Mouse (Mus musculus): ENCODE measurements around the gene AL731706.2.
"Not testable (repeated sequence)": the region's sequence is repeated elsewhere in the genome, so short reads cannot be mapped to it uniquely, and the experiment has no call there.

Gene AL731706.2

DNA sequence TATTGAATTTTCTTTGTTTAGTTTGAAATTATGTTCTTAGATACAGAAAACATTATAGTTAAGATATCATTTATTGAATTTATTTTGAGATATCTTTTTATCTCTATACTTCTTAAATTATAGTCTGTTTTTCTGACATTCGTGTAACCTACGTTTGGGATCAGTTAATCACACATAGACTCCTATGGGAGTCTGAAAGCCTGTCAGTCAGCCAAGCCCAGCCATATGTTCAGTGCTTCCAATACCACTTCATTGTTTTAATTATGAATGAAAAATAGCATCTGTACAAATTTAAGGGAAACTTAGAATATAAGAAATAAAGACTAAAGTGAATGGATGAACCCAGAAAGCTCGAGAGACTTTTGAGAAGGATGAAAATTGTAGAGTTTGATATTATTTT, 23.1 kb upstream of the AL731706.2 start:
- H3K4me3 ChIP-seq (replicated peaks; ENCODE audit: low read length): no peak overlapping the region
- TF ChIP-seq NANOG (IDR thresholded peaks at IDR 0.05; ENCODE audit: borderline replicate concordance, low read length) (no peak), CTCF (conservative IDR thresholded peaks at IDR 0.05; ENCODE audit: low read length) (no peak), POU5F1 (IDR thresholded peaks at IDR 0.05; ENCODE audit: borderline replicate concordance, low read length) (no peak)
- H3K9me3 ChIP-seq (ENCODE audit: low read length): no peaks in the 10 kb centered on the region

DNA sequence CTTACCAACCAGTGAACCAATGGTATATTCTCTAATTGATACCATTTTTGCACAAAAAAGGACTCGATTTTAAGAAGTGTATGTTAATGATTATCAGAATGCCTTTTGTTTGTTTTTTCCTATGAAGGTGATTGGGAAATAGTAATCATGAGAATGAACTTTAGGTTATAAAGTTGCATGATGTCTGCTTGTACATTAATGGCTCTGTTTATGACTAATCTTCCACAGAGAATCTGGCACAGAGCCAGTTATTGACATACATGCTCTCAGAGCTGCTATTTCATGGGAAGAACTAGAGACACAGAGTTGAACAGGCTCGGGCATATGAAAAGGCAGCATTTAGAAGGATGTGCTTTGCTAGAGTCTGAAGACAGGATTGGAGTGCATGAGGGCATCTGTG, 10.7 kb upstream of the AL731706.2 start:
- Histone ChIP-seq H3K4me1 (replicated peaks; ENCODE audit: low read depth, low read length) (peaks cover 7% of the 10 kb centered on the region), H3K9me3 (ENCODE audit: low read length) (no peaks in the 10 kb centered on the region), H3K4me3 (replicated peaks; ENCODE audit: low read length) (no peak overlapping the region), H3K27me3 (ENCODE audit: insufficient read depth, low read length) (no peaks in the 10 kb centered on the region), H3K36me3 (ENCODE audit: insufficient read depth, low read length) (no peaks in the 10 kb centered on the region)
- TF ChIP-seq POU5F1 (IDR thresholded peaks at IDR 0.05; ENCODE audit: borderline replicate concordance, low read length): no peak
- no peak for TF ChIP-seq NANOG (IDR thresholded peaks at IDR 0.05; ENCODE audit: borderline replicate concordance, low read length)
- no peak for TF ChIP-seq CTCF (conservative IDR thresholded peaks at IDR 0.05; ENCODE audit: low read length)

More for the DNA sequence above, 23.1 kb upstream of the AL731706.2 start:
- Histone ChIP-seq H3K36me3 (ENCODE audit: insufficient read depth, low read length) (no peaks in the 10 kb centered on the region; the same call in 1 of the 2 replicates), H3K4me1 (replicated peaks; ENCODE audit: low read depth, low read length) (no peaks in the 10 kb centered on the region), H3K27me3 (ENCODE audit: insufficient read depth, low read length) (no peaks in the 10 kb centered on the region)

DNA sequence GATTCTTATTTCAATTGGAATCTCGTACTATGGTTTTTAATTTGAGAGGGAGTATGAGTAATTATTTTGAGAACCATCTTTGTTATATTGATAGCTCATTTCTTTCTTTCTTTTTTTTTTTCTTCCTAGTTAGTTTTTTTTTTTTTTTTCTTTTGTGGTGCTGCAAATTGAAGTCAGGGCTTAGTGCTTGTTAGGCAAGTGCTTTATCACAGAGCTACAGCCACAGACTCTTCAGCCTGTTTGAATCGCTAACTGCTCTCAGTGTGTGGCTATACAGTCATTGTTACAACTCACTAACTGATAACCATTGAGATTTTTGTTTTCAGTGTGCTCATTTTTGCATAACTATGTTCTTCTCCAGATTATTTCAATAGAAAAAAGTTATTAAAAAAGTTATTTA, 9.0 kb upstream of the AL731706.2 start:
- Histone ChIP-seq H3K36me3 (ENCODE audit: insufficient read depth, low read length) (no peaks in the 10 kb centered on the region), H3K9me3 (ENCODE audit: low read length) (no peaks in the 10 kb centered on the region), H3K27me3 (ENCODE audit: insufficient read depth, low read length) (no peaks in the 10 kb centered on the region), H3K4me3 (replicated peaks; ENCODE audit: low read length) (no peak overlapping the region), H3K4me1 (replicated peaks; ENCODE audit: low read depth, low read length) (peaks cover 14% of the 10 kb centered on the region)
- TF ChIP-seq NANOG (IDR thresholded peaks at IDR 0.05; ENCODE audit: borderline replicate concordance, low read length) (no peak), CTCF (conservative IDR thresholded peaks at IDR 0.05; ENCODE audit: low read length) (no peak), POU5F1 (IDR thresholded peaks at IDR 0.05; ENCODE audit: borderline replicate concordance, low read length) (no peak)

DNA sequence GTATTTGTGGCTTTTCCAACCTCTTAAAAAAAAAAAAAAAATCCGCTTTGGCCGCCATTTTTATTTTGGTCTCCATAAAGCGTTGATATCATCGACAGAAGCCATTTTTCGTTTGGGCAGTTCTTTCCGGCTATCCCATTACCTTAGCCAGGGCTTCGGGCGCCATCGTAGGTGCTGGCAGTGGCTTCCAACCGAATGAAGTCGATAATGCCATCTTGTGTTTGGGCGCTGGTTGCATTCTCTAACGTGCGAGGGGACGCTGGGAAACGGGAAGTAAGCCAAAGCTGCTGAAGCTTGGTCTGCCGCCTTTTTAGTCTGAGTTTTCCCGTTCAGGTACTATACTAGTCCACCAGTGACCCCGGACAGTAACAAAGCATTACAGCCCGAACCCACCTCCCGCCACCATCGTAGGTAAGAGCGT, 6.5 kb upstream of the AL731706.2 start:
- Histone ChIP-seq H3K27me3 (ENCODE audit: insufficient read depth, low read length) (no peaks in the 10 kb centered on the region), H3K36me3 (ENCODE audit: insufficient read depth, low read length) (peaks cover 14% of the 10 kb centered on the region; the same call in 1 of the 2 replicates), H3K9me3 (ENCODE audit: low read length) (no peaks in the 10 kb centered on the region), H3K4me3 (replicated peaks; ENCODE audit: low read length) (peak overlapping the region; percentile 89), H3K4me1 (replicated peaks; ENCODE audit: low read depth, low read length) (peaks cover 14% of the 10 kb centered on the region)
- TF ChIP-seq CTCF (conservative IDR thresholded peaks at IDR 0.05; ENCODE audit: low read length) (no peak), POU5F1 (IDR thresholded peaks at IDR 0.05; ENCODE audit: borderline replicate concordance, low read length) (no peak), NANOG (IDR thresholded peaks at IDR 0.05; ENCODE audit: borderline replicate concordance, low read length) (no peak)

DNA sequence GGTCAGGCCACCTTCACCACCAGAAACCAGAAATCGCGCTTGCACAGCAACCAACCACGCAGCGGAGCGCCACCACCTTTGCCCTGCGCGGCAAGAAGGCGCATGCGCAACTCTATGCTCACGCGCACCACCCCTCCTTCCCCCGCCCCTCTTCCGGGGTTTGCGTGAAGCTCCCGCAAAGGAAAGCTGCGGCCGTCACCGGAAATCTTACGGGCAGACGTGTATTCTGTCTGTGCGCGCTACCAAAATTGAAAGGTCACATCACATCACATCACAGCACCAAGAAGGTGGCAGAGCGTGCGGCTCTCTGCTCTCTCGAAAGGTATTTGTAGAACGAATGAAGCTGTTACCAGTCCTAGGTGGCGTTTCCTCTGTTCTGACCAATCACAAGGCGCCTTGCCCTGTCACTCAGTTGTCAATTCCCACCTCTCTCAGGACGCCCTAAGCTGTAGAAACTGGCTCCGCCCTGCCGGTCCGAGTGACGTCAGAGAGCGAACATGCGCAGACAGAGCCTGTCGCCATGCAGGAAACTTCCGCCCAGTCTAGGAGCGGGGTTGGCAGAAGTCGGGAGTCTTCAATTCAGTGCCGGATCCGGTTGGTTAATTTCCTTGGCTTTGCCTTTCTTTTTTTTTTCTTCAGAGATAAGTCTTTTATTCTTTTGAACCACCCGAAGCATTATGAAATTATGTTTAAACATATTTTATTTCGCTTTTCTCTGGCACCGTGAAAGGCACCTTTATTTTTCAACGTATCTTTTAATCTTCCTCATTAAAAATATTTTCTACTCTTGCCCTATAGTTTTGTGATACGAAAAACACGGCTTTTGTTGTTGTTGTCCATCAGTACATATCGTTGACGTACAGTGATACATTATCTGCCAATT, 5.8 kb upstream of the AL731706.2 start, which contains the start of the genes Slx4ip, AL731706.1 and Mkks:
Gene Slx4ip, plus strand, starts transcription at position 151 of the 883 bp plus-strand sequence.
Gene AL731706.1, minus strand, starts transcription at position 322 of the 883 bp plus-strand sequence.
Gene Mkks, minus strand, starts transcription at position 322 of the 883 bp plus-strand sequence.
- Histone ChIP-seq H3K9me3 (ENCODE audit: low read length) (no peaks in the 10 kb centered on the region), H3K4me3 (replicated peaks; ENCODE audit: low read length) (peak within 1 kb of the TSS; percentile 89), H3K27me3 (ENCODE audit: insufficient read depth, low read length) (no peaks in the 10 kb centered on the region), H3K4me1 (replicated peaks; ENCODE audit: low read depth, low read length) (peaks cover 14% of the 10 kb centered on the region), H3K36me3 (ENCODE audit: insufficient read depth, low read length) (peaks cover 18% of the 10 kb centered on the region)
- TF ChIP-seq NANOG (IDR thresholded peaks at IDR 0.05; ENCODE audit: borderline replicate concordance, low read length) (no peak), CTCF (conservative IDR thresholded peaks at IDR 0.05; ENCODE audit: low read length) (no peak), POU5F1 (IDR thresholded peaks at IDR 0.05; ENCODE audit: borderline replicate concordance, low read length) (no peak)

DNA sequence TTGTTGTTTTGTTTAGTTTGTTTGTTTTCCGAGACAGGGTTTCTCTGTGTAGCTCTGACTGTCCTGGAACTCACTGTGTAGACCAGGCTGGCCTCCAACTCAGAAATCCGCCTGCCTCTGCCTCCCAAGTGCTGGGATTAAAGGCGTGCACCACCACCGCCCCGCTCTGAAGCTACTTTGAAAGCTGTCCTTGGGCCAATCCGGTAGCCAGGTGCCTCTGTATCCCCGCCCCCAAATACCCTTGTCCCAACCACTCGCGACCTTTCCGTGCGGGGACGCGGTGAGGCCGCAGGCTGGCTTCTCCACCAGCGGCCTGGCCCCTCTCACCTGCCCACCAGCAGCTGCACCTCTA, 5.2 kb upstream of the AL731706.2 start:
- peaks cover 24% of the 10 kb centered on the region for H3K36me3 ChIP-seq (ENCODE audit: insufficient read depth, low read length)
- H3K4me1 ChIP-seq (replicated peaks; ENCODE audit: low read depth, low read length): peaks cover 14% of the 10 kb centered on the region
- H3K9me3 ChIP-seq (ENCODE audit: low read length); H3K27me3 ChIP-seq (ENCODE audit: insufficient read depth, low read length): not testable (repeated sequence)
- peak overlapping the region; percentile 89 for H3K4me3 ChIP-seq (replicated peaks; ENCODE audit: low read length)

DNA sequence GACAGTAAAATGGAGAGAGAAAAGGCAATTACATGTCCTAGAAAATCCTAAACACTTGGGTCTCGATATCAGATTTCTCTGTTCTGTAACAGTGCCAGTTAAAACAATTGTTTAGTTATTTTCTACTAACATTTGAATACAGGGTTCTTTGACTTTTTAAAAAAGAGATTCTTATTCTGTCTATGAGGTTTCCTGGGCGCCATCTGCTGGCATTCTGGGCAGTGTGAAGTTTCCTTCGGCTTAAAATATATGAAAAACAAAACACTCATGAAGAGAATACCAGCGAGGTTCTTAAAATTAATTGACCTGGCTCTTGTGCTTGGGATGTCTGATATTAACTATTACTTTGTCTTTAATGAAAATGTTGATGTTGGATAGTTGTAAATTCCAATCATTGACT, 1.4 kb upstream of the AL731706.2 start:
- Histone ChIP-seq H3K4me1 (replicated peaks; ENCODE audit: low read depth, low read length) (peaks cover 8% of the 10 kb centered on the region), H3K27me3 (ENCODE audit: insufficient read depth, low read length) (no peaks in the 10 kb centered on the region), H3K9me3 (ENCODE audit: low read length) (no peaks in the 10 kb centered on the region), H3K4me3 (replicated peaks; ENCODE audit: low read length) (no peak overlapping the region), H3K36me3 (ENCODE audit: insufficient read depth, low read length) (peaks cover 55% of the 10 kb centered on the region)
- no peak for TF ChIP-seq POU5F1 (IDR thresholded peaks at IDR 0.05; ENCODE audit: borderline replicate concordance, low read length)
- TF ChIP-seq CTCF (conservative IDR thresholded peaks at IDR 0.05; ENCODE audit: low read length): 0 out of 2 replicates have a peak, but pooled peaks have one; percentile 3

DNA sequence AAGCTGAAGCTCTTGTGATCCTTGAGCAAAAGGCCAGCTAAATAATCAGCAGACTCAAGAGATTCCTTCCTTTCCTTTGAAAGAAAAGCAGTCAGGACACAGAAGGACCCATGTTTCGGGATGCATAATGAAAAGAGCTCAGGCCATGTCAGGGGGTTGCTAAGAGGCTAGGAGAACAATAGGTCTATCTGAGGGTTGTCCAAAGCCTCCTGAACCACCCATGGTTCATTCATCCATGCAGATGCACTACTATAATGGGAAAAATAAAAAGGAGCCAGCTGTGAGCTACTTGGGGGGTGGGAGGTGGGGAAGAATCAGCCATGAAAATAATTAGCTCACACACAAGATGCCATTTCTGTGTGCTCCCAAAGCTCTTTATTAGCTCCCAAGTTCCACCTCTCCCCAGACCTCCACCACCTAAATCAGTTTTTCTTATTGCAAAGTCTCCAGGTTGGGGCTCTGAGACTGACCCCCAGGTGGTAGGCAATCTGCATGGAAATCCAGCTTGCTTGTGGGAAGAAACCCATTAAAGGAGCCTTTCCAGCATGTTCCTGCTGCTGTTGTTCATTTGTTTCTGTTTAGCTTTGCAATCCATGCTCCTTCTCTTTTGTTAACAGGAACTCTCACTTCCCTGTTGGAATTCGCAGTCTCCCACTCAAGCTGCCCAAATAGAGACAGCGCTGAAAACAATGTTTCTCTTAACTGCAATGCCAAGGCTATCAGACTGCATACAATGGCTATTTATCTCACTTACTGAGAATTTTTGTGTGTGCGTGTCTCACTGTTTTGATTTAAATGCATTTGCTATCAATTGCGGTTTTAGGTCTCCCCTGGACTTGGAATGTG, 30.7 kb downstream of the AL731706.2 start:
- TF ChIP-seq NANOG (IDR thresholded peaks at IDR 0.05; ENCODE audit: borderline replicate concordance, low read length) (no peak), CTCF (conservative IDR thresholded peaks at IDR 0.05; ENCODE audit: low read length) (no peak), POU5F1 (IDR thresholded peaks at IDR 0.05; ENCODE audit: borderline replicate concordance, low read length) (no peak)
- Histone ChIP-seq H3K9me3 (ENCODE audit: low read length) (no peaks in the 10 kb centered on the region), H3K4me3 (replicated peaks; ENCODE audit: low read length) (no peak overlapping the region), H3K36me3 (ENCODE audit: insufficient read depth, low read length) (peaks cover 4% of the 10 kb centered on the region; the same call in 1 of the 2 replicates), H3K27me3 (ENCODE audit: insufficient read depth, low read length) (no peaks in the 10 kb centered on the region), H3K4me1 (replicated peaks; ENCODE audit: low read depth, low read length) (peaks cover 11% of the 10 kb centered on the region)
